15 mouse cellular contexts compared by ENCODE assay signal in genomic region chr6:94634710-94635109, GRCm38 (mm10).
DNase-seq lines count a peak whose midpoint lies in the region; ATAC-seq and TF ChIP-seq lines count a peak whose summit lies in the region.
"Had no signal": no experiment of that assay in that cellular context is flagged by ENCODE, and none has a peak within 500 bp of the region (broad histone marks: within the 10 kb centered on the region; RNA-seq: fewer than 3 reads in every experiment).

No protein-coding gene starts in this region.

- TF ChIP-seq POLR2A in heart, adult 2 months (IDR thresholded peaks at IDR 0.05; ENCODE audit: insufficient read depth, low read depth, low read length) = no peak

- peak; percentile 89 for DNase-seq in heart, adult 11 months
- no peak for DNase-seq in heart, adult 2 months
- DNase-seq in neural tube, embryonic 10.5 days (ENCODE audit: extremely low spot score, low spot score) = no peak
- DNase-seq in naive thymus-derived CD4-positive, alpha-beta T cell, adult 2 months (ENCODE audit: low read depth) = peak; percentile 55
- no peak for DNase-seq in gastrocnemius, postnatal 25 days
- DNase-seq in cerebellum, postnatal 36 days = no peak
- DNase-seq: gastrocnemius, postnatal 14 days; heart, postnatal 4 days; kidney, adult 8-10 months; right cerebral cortex, adult 18-20 months had no signal

- WGBS in heart, adult 2 months = 75% methylated on average over 9 of the region's 9 CpGs
- 61% methylated on average over 9 of the region's 9 CpGs for WGBS in neural tube, embryonic 13.5 days
- WGBS in hindbrain, embryonic 12.5 days = 69% methylated on average over 9 of the region's 9 CpGs

- no peak for TF ChIP-seq EP300 in heart, adult 2 months (IDR thresholded peaks at IDR 0.05; ENCODE audit: insufficient read depth, low read depth, low read length)

- ATAC-seq in neural tube, embryonic 13.5 days (ENCODE audit: low read depth) = no peak
- no peak for ATAC-seq in hindbrain, embryonic 12.5 days (ENCODE audit: low FRiP score)
- ATAC-seq: forebrain, embryonic 15.5 days had no signal

- no peaks in the 10 kb centered on the region for H3K9me3 ChIP-seq in neural tube, embryonic 13.5 days
- no peaks in the 10 kb centered on the region for H3K9me3 ChIP-seq in hindbrain, embryonic 12.5 days (replicated peaks)
- H3K9me3 ChIP-seq: forebrain, embryonic 15.5 days; heart, embryonic 12.5 days; neural tube, embryonic 12.5 days had no signal

- no peak for TF ChIP-seq CTCF in heart, adult 2 months (IDR thresholded peaks at IDR 0.05)

- H3K4me1 ChIP-seq in heart, adult 2 months (ENCODE audit: control insufficient read depth, insufficient read depth, low read length) = peaks cover 6% of the 10 kb centered on the region
- peaks cover 64% of the 10 kb centered on the region for H3K4me1 ChIP-seq in neural tube, embryonic 13.5 days (replicated peaks)
- peaks cover 71% of the 10 kb centered on the region for H3K4me1 ChIP-seq in hindbrain, embryonic 12.5 days

- no peak overlapping the region for H3K4me2 ChIP-seq in neural tube, embryonic 13.5 days
- H3K4me2 ChIP-seq in hindbrain, embryonic 12.5 days (replicated peaks) = no peak overlapping the region
- H3K4me2 ChIP-seq: forebrain, embryonic 15.5 days; heart, embryonic 12.5 days; neural tube, embryonic 12.5 days had no signal

- intact Hi-C loops in heart, adult 2 months (cut with DNase I) = no loop called here

- no peak overlapping the region for H3K27ac ChIP-seq in heart, adult 2 months
- H3K27ac ChIP-seq in neural tube, embryonic 13.5 days (replicated peaks) = peak overlapping the region; percentile 23; the same call in 1 of the 2 replicates
- H3K27ac ChIP-seq in hindbrain, embryonic 12.5 days = 0 out of 2 replicates have a peak overlapping the region, but pooled peaks have one; percentile 36
- H3K27ac ChIP-seq: forebrain, embryonic 15.5 days; neural tube, embryonic 12.5 days had no signal

- H3K9ac ChIP-seq in heart, adult 2 months (ENCODE audit: low read depth, low read length) = no peak overlapping the region
- H3K9ac ChIP-seq in neural tube, embryonic 13.5 days = no peak overlapping the region
- H3K9ac ChIP-seq in hindbrain, embryonic 12.5 days = no peak overlapping the region
- H3K9ac ChIP-seq: forebrain, embryonic 15.5 days; heart, embryonic 12.5 days; neural tube, embryonic 12.5 days had no signal

- no peaks in the 10 kb centered on the region for H3K36me3 ChIP-seq in heart, adult 2 months (ENCODE audit: control insufficient read depth, insufficient read depth, low read length)
- no peaks in the 10 kb centered on the region for H3K36me3 ChIP-seq in neural tube, embryonic 13.5 days
- 0 out of 2 replicates have a peak, but pooled peaks cover 2% of the 10 kb centered on the region for H3K36me3 ChIP-seq in hindbrain, embryonic 12.5 days
- H3K36me3 ChIP-seq: forebrain, embryonic 15.5 days had no signal

- no peaks in the 10 kb centered on the region for H3K79me2 ChIP-seq in heart, adult 2 months (replicated peaks; ENCODE audit: control insufficient read depth, insufficient read depth, low read length)

- H3K27me3 ChIP-seq in heart, adult 2 months (ENCODE audit: control insufficient read depth, insufficient read depth, low read length) = no peaks in the 10 kb centered on the region
- H3K27me3 ChIP-seq in neural tube, embryonic 13.5 days = no peaks in the 10 kb centered on the region
- H3K27me3 ChIP-seq in hindbrain, embryonic 12.5 days = no peaks in the 10 kb centered on the region
- H3K27me3 ChIP-seq: forebrain, embryonic 15.5 days; heart, embryonic 12.5 days; neural tube, embryonic 12.5 days had no signal

- H3K4me3 ChIP-seq in heart, adult 2 months = no peak overlapping the region
- no peak overlapping the region for H3K4me3 ChIP-seq in neural tube, embryonic 13.5 days
- no peak overlapping the region for H3K4me3 ChIP-seq in hindbrain, embryonic 12.5 days
- H3K4me3 ChIP-seq: forebrain, embryonic 15.5 days; heart, embryonic 12.5 days; neural tube, embryonic 12.5 days had no signal

Comparison
In these comparisons a context has a peak if more than half of its experiments do, and no peak if none do; other contexts are left out.
1. DNase-seq: peak in heart, adult 11 months (single experiment) and naive thymus-derived CD4-positive, alpha-beta T cell, adult 2 months (single experiment); none in heart, adult 2 months (0 of 2), neural tube, embryonic 10.5 days (single experiment), gastrocnemius, postnatal 25 days (single experiment) and cerebellum, postnatal 36 days (0 of 2).